Mouse (Mus musculus): Measurements from ENCODE around the gene Mup13. TPM values are rescaled to one million over a fixed set of nuclear protein-coding genes. Genes with fewer than 3 reads are reported as not detected.
"Not testable (repeated sequence)": the region's sequence is repeated elsewhere in the genome, so short reads cannot be mapped to it uniquely, and the experiment has no call there.

The Mup13 gene
- not detected in 2 replicates for polyA plus RNA-seq (2016; fragmentation: Nextera tagmentation; extraction: Ambion mirVana)

DNA sequence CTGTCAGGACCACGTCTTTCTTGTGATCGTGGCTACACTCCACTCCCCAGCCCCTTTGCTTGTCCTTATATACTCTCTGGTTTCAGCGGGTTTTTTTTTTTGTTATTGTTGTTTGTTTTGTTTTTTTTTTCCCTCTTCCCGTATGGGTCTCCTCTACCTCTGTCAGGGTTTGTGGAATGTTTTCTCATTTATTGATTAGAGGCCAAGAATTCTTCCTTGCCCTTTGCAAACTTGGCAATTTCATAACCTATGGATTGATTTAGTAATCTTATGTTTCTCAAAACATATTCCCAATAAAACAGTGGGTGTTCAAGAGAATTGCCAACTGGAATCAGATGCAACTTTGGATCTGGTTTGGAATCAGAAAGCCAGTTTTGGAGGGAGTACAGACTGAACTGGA is at the start of gene Mup13:
Mup13 (minus strand) TSS at position 101 of the 400 bp plus-strand sequence.
- H3K27ac ChIP-seq; H3K27me3 ChIP-seq (ENCODE audit: low read depth, poor library complexity, severe bottlenecking); DNase-seq (ENCODE audit: low spot score); H3K4me1 ChIP-seq; H3K9me3 ChIP-seq (replicated peaks); H3K36me3 ChIP-seq; H3K4me3 ChIP-seq: not testable (repeated sequence)
- 86% methylated on average over 4 of the region's 4 CpGs for WGBS

Other genes starting within 250 kb of the Mup13 start
- 0.92 TPM in 1 of 2 replicates, not detected in the other for gene Mup14, start 75.7 kb upstream of the Mup13 start, polyA plus RNA-seq (2016; fragmentation: Nextera tagmentation; extraction: Ambion mirVana)
- gene Mup15, start 211.5 kb upstream of the Mup13 start, polyA plus RNA-seq (2016; fragmentation: Nextera tagmentation; extraction: Ambion mirVana) = 0.40 TPM in 1 of 2 replicates, not detected in the other

All from limb, embryonic 10.5 days (tissue).